Mouse (Mus musculus) cerebellum, adult 2 months (tissue): Measurements from ENCODE around the gene Drd5. TPM values are rescaled to one million over a fixed set of nuclear protein-coding genes. Genes with fewer than 3 reads are reported as not detected.

ENCODE experiments used
- DNase-seq, 2 experiments: peaks; one replicate each; pipeline ENCODE4 v3.0.0; 2021
- H3K27ac ChIP-seq: fragments of 200-500 bp; 2 replicates; pipeline ENCODE4 v1.5.1; 2012; ENCODE audit warnings: low read length, control low read depth, inconsistent platforms; ENCODE audit not compliant: insufficient read depth
- H3K27me3 ChIP-seq: fragments of 200-500 bp; 2 replicates; pipeline ENCODE4 v1.6.1; 2012; ENCODE audit warnings: inconsistent platforms, mild to moderate bottlenecking, low read length, moderate library complexity; ENCODE audit not compliant: control insufficient read depth, insufficient read depth
- H3K4me1 ChIP-seq: fragments of 200-500 bp; 2 replicates; pipeline ENCODE4 v1.6.1; 2011; ENCODE audit warnings: low read length; ENCODE audit not compliant: control insufficient read depth, insufficient read depth
- H3K4me3 ChIP-seq: fragments of 200-500 bp; replicated peaks from 2 replicates; pipeline ENCODE3; 2011; ENCODE audit warnings: mild to moderate bottlenecking, low read depth, low read length, control low read depth; ENCODE audit not compliant: insufficient read depth
- CTCF ChIP-seq: fragments of 200-500 bp; IDR thresholded peaks from 2 replicates; pipeline ENCODE4 v1.5.1; 2011; ENCODE audit warnings: low read depth, mild to moderate bottlenecking, control low read depth, low read length, moderate library complexity, borderline replicate concordance; ENCODE audit not compliant: insufficient read depth
- POLR2A ChIP-seq: fragments of 200-500 bp; IDR thresholded peaks from 2 replicates; pipeline ENCODE4 v1.6.1; 2011; ENCODE audit warnings: low read length, control low read depth, borderline replicate concordance; ENCODE audit not compliant: insufficient read depth
- WGBS: fragments of 180-500 bp; shearing (Covaris S2); methylation state at CpG from one replicate; pipeline ENCODE4 v1.1.7; 2018; 5-methylcytosine and 5-hydroxymethylcytosine counted together
- polyA plus RNA-seq: library from polyadenylated mRNA; depleted of rRNA; stranded (reverse); fragments of >200 nt; gene quantifications from 2 replicates; pipeline ENCODE4 v1.2.3, GENCODE M21; 2012

Drd5 gene
- polyA plus RNA-seq, 1 experiment: 1.7 TPM

DNA sequence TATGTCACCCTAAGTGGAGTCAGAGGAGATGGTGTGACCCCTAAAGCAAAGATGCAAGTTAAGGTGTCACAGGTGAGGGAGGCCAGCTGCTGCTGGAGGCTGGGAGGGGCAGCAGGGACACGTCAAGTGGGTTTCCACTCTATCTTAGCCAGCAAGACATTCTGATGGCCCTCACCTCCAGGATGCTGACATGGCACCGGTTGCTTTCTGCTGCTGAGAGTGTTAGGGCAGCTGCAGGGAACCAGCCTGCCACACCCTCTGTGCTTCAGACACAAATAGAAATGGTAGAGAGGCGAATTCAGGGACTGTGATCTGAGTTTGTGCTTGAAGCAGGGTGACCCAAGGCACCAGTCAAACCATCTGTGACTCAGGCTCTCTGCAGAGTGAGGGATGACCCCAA is 9.4 kb upstream of the Drd5 start:
- H3K4me3 ChIP-seq: no peak overlapping the region
- no peak overlapping the region for H3K27ac ChIP-seq
- no peak for DNase-seq
- TF ChIP-seq CTCF (no peak), POLR2A (no peak)
- no peaks in the 10 kb centered on the region for H3K27me3 ChIP-seq
- H3K4me1 ChIP-seq: no peaks in the 10 kb centered on the region
- 73% methylated on average over 3 of the region's 3 CpGs for WGBS

DNA sequence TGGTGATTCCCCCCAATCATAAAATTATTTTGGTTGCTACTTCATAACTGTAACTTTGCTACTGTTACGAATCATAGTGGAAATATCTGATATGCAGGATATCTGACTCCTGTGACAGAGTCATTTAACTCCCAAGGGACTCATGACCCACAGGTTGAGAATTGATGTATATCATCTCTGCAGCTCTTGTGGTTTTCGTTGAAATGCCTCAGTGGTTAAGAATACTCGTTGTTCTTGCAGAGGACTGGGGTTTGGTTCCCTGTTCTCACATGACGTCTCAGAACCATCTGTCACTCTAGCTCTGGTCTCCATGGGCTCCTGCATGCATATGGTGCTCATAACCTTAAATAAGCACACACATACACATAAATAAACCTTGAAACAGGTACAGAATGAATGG is 14.2 kb downstream of the Drd5 start:
- H3K4me1 ChIP-seq: no peaks in the 10 kb centered on the region
- no peak overlapping the region for H3K4me3 ChIP-seq
- 48% methylated on average over 4 of the region's 4 CpGs for WGBS
- no peaks in the 10 kb centered on the region for H3K27me3 ChIP-seq
- TF ChIP-seq POLR2A (no peak), CTCF (no peak)
- H3K27ac ChIP-seq: no peak overlapping the region
- no peak for DNase-seq

DNA sequence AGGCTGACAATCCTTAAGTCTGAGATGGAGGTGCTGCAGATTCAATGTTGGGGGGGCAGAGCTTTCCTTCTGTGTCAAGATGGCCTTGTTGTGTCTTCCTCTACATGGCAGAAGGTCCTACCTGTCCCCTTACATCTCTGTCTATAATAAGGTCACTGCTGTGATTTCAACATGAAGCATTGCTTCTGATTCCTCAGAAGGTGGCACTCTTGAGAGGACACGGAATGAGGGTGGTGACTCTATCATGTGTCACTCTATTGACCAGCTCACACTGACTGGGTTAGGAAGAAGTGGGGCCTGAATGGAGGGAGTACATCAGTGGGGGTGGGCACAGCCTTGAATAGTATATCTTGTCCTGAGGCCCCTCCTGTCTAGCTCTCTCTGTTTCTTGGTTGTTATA is 15.4 kb downstream of the Drd5 start:
- Histone ChIP-seq H3K4me3 (no peak overlapping the region), H3K4me1 (no peaks in the 10 kb centered on the region), H3K27ac (no peak overlapping the region), H3K27me3 (no peaks in the 10 kb centered on the region)
- no peak for DNase-seq
- TF ChIP-seq CTCF: no peak; the same call in 1 of the 2 replicates
- no peak for TF ChIP-seq POLR2A
- 60% methylated on average over 1 of the region's 1 CpGs for WGBS

DNA sequence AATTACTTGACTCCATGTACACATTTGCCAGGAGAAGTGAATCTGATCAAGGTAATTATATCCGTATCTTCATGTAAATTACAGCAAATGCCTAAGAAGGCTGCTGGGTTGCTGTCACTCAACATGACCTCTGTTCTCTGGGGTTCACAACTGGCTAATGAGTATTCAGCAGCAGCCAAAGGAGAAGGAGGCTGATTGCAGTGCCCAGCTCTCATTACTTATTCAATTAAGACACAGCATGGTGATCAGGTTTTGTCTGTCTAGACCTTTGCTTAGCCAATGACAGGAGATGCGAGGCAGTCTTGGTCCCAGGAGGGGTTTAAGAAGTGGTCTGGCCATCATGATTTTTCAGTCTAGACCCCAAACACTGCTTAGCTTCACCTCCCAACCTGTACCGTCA is 23.9 kb downstream of the Drd5 start:
- H3K27ac ChIP-seq: no peak overlapping the region
- no peaks in the 10 kb centered on the region for H3K4me1 ChIP-seq
- TF ChIP-seq POLR2A (no peak), CTCF (no peak)
- no peak for DNase-seq
- no peak overlapping the region for H3K4me3 ChIP-seq
- no peaks in the 10 kb centered on the region for H3K27me3 ChIP-seq
- 71% methylated on average over 3 of the region's 3 CpGs for WGBS

DNA sequence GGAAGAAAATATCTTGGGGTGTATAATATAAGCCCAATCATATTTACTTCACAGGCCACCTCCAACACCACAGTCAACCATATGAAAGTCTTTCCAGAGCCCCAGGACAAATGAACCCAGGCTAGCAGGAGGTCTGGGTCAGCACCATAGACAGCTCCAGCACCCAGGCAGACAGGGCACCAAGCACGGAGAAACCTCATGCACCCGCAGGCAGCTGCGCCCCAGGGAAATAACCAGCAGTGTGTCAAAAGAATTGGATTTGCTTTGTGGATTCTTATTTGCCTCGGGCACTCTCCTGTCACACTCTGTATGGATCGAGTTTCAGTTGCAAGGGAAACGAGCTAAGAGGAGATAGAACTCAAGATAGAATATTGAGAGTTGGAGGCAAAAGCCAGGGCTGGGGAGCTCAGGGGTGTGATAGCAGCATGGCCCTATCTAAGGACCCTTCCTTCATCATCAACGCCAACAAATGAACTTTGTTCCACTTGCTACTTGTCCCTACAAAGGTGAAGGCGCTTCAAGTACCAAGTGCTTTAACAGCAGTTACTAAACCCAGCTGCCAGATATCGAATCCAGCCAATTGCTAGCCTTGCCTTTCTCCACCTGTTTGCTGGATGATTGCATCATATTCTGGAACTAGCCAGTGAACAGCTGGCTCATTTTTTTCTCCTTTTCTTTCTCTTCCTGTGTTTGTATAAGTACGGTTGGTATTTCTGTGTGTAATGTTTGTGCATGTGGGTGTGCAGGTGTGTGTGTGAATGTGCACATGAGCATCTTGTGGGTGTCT is 27.7 kb downstream of the Drd5 start:
- WGBS: 37% methylated on average over 10 of the region's 10 CpGs
- no peak for DNase-seq
- Histone ChIP-seq H3K27ac (no peak overlapping the region), H3K4me3 (no peak overlapping the region), H3K4me1 (no peaks in the 10 kb centered on the region), H3K27me3 (no peaks in the 10 kb centered on the region)
- TF ChIP-seq POLR2A: no peak
- no peak for TF ChIP-seq CTCF

DNA sequence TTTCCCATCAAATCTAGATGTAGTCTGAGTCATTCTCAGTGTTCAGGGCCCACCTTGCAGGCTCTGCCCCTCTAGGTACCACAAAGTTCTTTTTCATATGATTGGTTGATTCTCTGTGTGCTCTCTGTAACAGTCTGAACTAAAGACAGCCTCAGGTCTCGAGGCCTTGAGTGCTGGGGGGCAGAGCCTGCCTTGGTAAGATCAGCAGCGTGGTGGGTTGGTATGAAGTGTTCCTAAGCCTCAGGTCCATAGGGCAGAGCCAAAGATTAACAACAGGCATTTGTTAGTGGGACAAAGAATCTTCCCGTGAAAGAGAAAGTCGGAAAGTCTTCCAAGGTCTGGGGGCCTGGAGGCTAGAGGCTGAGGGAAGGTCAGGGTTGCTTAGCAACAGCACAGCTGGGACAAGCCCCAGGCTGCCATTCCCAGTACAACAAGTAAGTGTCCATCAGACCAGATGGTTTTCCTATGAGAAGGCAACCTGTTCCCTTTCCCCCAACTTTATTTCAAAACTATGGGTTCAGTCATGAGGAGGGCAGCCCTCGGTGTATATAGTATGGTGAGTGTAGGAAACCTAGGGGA is 31.3 kb downstream of the Drd5 start:
- H3K27ac ChIP-seq: no peak overlapping the region
- H3K27me3 ChIP-seq: no peaks in the 10 kb centered on the region
- no peak for DNase-seq
- TF ChIP-seq POLR2A (no peak), CTCF (no peak)
- H3K4me3 ChIP-seq: no peak overlapping the region
- H3K4me1 ChIP-seq: no peaks in the 10 kb centered on the region
- 39% methylated on average over 5 of the region's 5 CpGs for WGBS

DNA sequence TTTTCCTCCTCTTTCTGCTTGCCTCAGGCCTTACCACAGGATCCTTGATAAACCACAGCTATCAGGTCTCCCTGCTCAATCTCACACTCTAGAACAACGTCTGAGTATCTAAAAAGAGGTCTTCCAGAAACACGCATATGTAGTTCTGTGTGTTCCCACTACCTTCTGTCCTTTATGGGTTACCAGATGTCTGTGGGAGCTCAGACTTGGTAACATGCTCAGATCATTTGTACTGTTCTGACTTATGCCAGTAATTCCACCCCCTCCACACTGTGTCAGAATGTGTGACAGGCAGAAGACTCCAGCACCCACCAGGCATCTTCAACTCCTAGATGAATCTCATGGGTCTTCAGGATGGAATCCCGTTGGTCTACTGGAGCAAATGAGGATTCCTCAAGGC is 37.8 kb downstream of the Drd5 start:
- Histone ChIP-seq H3K4me3 (no peak overlapping the region), H3K27ac (no peak overlapping the region), H3K4me1 (no peaks in the 10 kb centered on the region), H3K27me3 (no peaks in the 10 kb centered on the region)
- TF ChIP-seq POLR2A (no peak), CTCF (no peak)
- no peak for DNase-seq
- 84% methylated on average over 3 of the region's 3 CpGs for WGBS

DNA sequence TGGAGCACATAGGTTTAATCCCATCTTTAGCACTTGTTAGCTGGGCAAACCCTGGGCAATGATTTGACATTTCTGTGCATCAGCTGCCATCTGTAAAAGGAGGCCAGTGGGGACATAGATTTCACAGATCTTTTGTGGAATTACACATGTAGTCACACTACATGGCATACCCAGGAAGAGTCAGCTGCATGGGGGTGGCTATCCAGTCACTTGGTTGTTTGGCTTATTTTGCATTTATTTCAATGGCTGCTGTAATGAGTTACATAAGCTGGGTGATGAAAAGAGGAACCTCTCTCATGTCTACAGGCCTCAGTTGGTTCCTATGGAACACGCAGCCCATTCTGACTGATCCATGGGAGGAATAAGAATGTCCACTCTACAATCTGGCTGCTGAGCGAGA is 40.5 kb downstream of the Drd5 start:
- Histone ChIP-seq H3K4me3 (no peak overlapping the region), H3K4me1 (no peaks in the 10 kb centered on the region), H3K27me3 (no peaks in the 10 kb centered on the region), H3K27ac (no peak overlapping the region)
- TF ChIP-seq POLR2A (no peak), CTCF (no peak)
- WGBS: 78% methylated on average over 2 of the region's 2 CpGs
- DNase-seq: no peak
